Mouse (Mus musculus): Measurements from ENCODE around the gene Foxn3.

The Foxn3 gene

GRCm38 (mm10) chr12:99183261-99183792 is 380.1 kb downstream of the Foxn3 start:
- DNase-seq (ENCODE audit: extremely low read depth, low read depth) = no peak

GRCm38 (mm10) chr12:99182338-99182737 is 381.0 kb downstream of the Foxn3 start:
- no peak for DNase-seq (ENCODE audit: extremely low read depth, low read depth)

- no peak for DNase-seq (ENCODE audit: extremely low read depth, low read depth)
Observed at GRCm38 (mm10) chr12:99180234-99180824, 383.1 kb downstream of the Foxn3 start.

- DNase-seq (ENCODE audit: extremely low read depth, low read depth) = no peak
Observed at GRCm38 (mm10) chr12:99174979-99175621, 388.3 kb downstream of the Foxn3 start.

- no peak for DNase-seq (ENCODE audit: extremely low read depth, low read depth)
Observed at GRCm38 (mm10) chr12:99172170-99172569, 391.2 kb downstream of the Foxn3 start.

- DNase-seq (ENCODE audit: extremely low read depth, low read depth) = no peak
Observed at GRCm38 (mm10) chr12:99169925-99170324, 393.5 kb downstream of the Foxn3 start.

GRCm38 (mm10) chr12:99166091-99166490 is 397.3 kb downstream of the Foxn3 start:
- DNase-seq (ENCODE audit: extremely low read depth, low read depth) = no peak

GRCm38 (mm10) chr12:99163342-99163682 is 400.1 kb downstream of the Foxn3 start:
- DNase-seq (ENCODE audit: extremely low read depth, low read depth) = no peak

- no peak for DNase-seq (ENCODE audit: extremely low read depth, low read depth)
Observed at GRCm38 (mm10) chr12:99162639-99163341, 400.6 kb downstream of the Foxn3 start.

- DNase-seq (ENCODE audit: extremely low read depth, low read depth) = peak; percentile 61
Observed at GRCm38 (mm10) chr12:99162188-99162587, 401.2 kb downstream of the Foxn3 start.

GRCm38 (mm10) chr12:99160061-99160460 is 403.3 kb downstream of the Foxn3 start:
- DNase-seq (ENCODE audit: extremely low read depth, low read depth) = no peak

GRCm38 (mm10) chr12:99155904-99156303 is 407.5 kb downstream of the Foxn3 start:
- DNase-seq (ENCODE audit: extremely low read depth, low read depth) = no peak

GRCm38 (mm10) chr12:99154230-99154629 is 409.2 kb downstream of the Foxn3 start:
- DNase-seq (ENCODE audit: extremely low read depth, low read depth) = no peak

- no peak for DNase-seq (ENCODE audit: extremely low read depth, low read depth)
Observed at GRCm38 (mm10) chr12:99153664-99154063, 409.7 kb downstream of the Foxn3 start.

GRCm38 (mm10) chr12:99150126-99150525 is 413.3 kb downstream of the Foxn3 start:
- no peak for DNase-seq (ENCODE audit: extremely low read depth, low read depth)

GRCm38 (mm10) chr12:99149193-99149592 is 414.2 kb downstream of the Foxn3 start:
- DNase-seq (ENCODE audit: extremely low read depth, low read depth) = no peak

All from MEL-GATA-1-ER (cell line).